Mouse (Mus musculus): ENCODE results near the gene Reep6. TPM values are rescaled to one million over a fixed set of nuclear protein-coding genes. Genes with fewer than 3 reads are reported as not detected.
"Not testable (repeated sequence)": the region's sequence is repeated elsewhere in the genome, so short reads cannot be mapped to it uniquely, and the experiment has no call there.

Gene Reep6
- polyA plus RNA-seq, 1 experiment from 2014 or later: 255 TPM

DNA sequence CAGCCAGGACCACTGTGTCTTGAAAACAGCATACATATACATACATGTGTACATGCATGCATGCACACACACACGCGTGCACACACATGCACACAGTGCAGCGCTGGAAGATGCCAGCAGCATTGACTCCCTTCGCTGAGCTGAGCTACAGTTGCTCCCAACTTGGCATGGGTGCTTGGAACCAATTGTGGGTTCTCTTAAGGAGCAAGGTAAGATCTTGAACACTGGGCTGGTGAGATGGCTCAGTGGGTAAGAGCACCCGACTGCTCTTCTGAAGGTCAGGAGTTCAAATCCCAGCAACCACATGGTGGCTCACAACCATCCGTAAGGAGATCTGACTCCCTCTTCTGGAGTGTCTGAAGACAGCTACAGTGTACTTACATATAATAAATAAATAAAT, 16.2 kb downstream of the Reep6 start:
- not testable (repeated sequence) for ATAC-seq; H3K4me3 ChIP-seq (ENCODE audit: low read length); H3K27ac ChIP-seq (ENCODE audit: low read length); H3K36me3 ChIP-seq (ENCODE audit: control insufficient read depth, insufficient read depth, low read length); H3K9ac ChIP-seq (ENCODE audit: low read depth, low read length); H3K4me2 ChIP-seq (ENCODE audit: low read depth, low read length); H3K9me3 ChIP-seq (ENCODE audit: control insufficient read depth, low read length)
- WGBS: 80% methylated on average over 5 of the region's 6 CpGs
- Histone ChIP-seq H3K4me1 (ENCODE audit: control insufficient read depth, insufficient read depth, low read length) (peaks cover 64% of the 10 kb centered on the region), H3K27me3 (replicated peaks; ENCODE audit: control insufficient read depth, insufficient read depth, low read length) (peaks cover 34% of the 10 kb centered on the region)

DNA sequence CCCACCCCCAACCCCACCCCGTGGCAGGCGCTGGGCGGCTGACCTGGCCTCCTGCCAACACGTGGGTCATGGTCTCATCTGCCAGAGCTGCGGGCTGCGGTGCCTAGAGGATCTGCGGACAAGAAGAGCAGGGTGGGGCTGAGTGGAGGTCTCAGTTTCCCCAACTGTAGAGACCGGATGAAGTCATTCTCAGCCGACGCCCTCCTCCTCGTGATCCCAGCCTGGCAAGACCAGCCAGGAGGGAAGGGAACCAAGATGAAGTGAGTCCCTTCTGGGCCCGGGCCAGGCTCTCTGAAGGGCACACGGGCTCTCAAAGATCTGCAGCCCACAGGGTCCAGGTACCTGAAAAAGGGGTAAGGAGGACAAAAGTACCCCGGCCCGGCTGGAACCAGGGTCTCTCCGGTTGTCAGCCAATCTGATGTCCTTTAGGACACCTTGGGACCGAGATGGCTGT, 17.8 kb downstream of the Reep6 start:
- no peak for ATAC-seq
- peak overlapping the region; percentile 68 for H3K4me2 ChIP-seq (ENCODE audit: low read depth, low read length)
- H3K27ac ChIP-seq (ENCODE audit: low read length): no peak overlapping the region; the same call in 1 of the 2 replicates
- peak overlapping the region; percentile 73 for H3K9ac ChIP-seq (ENCODE audit: low read depth, low read length)
- peaks cover 49% of the 10 kb centered on the region for H3K4me1 ChIP-seq (ENCODE audit: control insufficient read depth, insufficient read depth, low read length)
- H3K9me3 ChIP-seq (ENCODE audit: control insufficient read depth, low read length): no peaks in the 10 kb centered on the region
- H3K27me3 ChIP-seq (replicated peaks; ENCODE audit: control insufficient read depth, insufficient read depth, low read length): peaks cover 18% of the 10 kb centered on the region
- 14% methylated on average over 17 of the region's 17 CpGs for WGBS
- peak overlapping the region; percentile 57 for H3K4me3 ChIP-seq (ENCODE audit: low read length)
- no peaks in the 10 kb centered on the region for H3K36me3 ChIP-seq (ENCODE audit: control insufficient read depth, insufficient read depth, low read length)

DNA sequence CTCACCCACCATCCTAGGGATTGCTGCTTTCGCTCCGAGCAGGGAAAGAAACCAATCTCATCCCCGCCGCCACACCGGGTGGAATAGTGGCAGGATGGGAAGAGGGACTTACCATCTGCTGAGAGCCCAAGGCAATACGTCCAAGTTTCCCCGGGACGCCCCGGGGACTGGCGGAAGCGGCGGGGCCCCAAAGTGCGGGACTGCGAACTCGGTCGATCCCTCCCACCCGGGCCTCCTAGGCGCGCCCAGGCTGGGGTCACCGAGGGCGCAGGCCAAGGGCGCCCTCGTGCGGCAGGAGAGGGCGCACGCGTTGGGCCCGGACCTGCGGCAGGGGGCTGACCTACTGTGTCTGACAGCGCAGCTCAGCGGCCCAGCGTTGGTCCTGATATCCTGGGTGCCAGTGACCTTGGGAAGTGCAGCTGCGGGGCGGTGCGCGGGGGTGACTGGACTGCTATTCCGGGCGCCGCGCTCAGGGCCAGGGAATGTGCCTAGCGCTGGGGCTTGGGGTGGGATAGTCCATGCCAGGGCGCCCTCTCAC, 18.6 kb downstream of the Reep6 start, which contains the start of gene Adamtsl5:
Gene Adamtsl5, minus strand, starts transcription at position 169 of the 538 bp plus-strand sequence.
- H3K9ac ChIP-seq (ENCODE audit: low read depth, low read length): peak within 1 kb of the TSS; percentile 73
- H3K4me3 ChIP-seq (ENCODE audit: low read length): peak within 1 kb of the TSS; percentile 57
- H3K4me2 ChIP-seq (ENCODE audit: low read depth, low read length): peak within 1 kb of the TSS; percentile 68
- 1% methylated on average over 42 of the region's 42 CpGs for WGBS
- H3K4me1 ChIP-seq (ENCODE audit: control insufficient read depth, insufficient read depth, low read length): peaks cover 41% of the 10 kb centered on the region
- H3K36me3 ChIP-seq (ENCODE audit: control insufficient read depth, insufficient read depth, low read length): no peaks in the 10 kb centered on the region
- no peaks in the 10 kb centered on the region for H3K9me3 ChIP-seq (ENCODE audit: control insufficient read depth, low read length)
- H3K27ac ChIP-seq (ENCODE audit: low read length): peak within 1 kb of the TSS; percentile 33; the same call in 1 of the 2 replicates
- peaks cover 15% of the 10 kb centered on the region for H3K27me3 ChIP-seq (replicated peaks; ENCODE audit: control insufficient read depth, insufficient read depth, low read length)
- ATAC-seq: peak; percentile 48

DNA sequence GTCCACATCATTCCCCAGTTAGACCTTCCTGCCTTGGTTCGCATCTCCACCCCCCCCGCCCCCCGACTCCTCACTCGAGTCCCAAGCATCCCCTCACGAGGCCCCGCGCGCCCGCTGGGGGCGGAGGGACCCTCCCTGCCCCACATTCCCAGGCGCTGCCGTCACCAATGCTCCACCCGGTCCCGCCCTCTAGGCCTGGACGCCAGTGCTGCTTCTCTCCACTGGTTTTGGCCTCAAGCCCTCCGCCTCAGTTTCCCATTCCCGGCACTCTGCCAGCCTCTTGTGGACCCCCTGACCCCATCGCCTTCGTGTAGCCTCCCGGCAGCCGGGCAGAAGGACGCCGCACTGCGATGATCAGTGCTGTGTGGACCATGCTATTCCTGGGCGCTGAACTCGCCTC, 19.2 kb downstream of the Reep6 start:
- no peak for ATAC-seq
- no peaks in the 10 kb centered on the region for H3K9me3 ChIP-seq (ENCODE audit: control insufficient read depth, low read length)
- H3K4me2 ChIP-seq (ENCODE audit: low read depth, low read length): peak overlapping the region; percentile 68
- WGBS: 19% methylated on average over 26 of the region's 26 CpGs
- peak overlapping the region; percentile 57 for H3K4me3 ChIP-seq (ENCODE audit: low read length)
- H3K27me3 ChIP-seq (replicated peaks; ENCODE audit: control insufficient read depth, insufficient read depth, low read length): peaks cover 15% of the 10 kb centered on the region
- peak overlapping the region; percentile 73 for H3K9ac ChIP-seq (ENCODE audit: low read depth, low read length)
- no peak overlapping the region for H3K27ac ChIP-seq (ENCODE audit: low read length)
- no peaks in the 10 kb centered on the region for H3K36me3 ChIP-seq (ENCODE audit: control insufficient read depth, insufficient read depth, low read length)
- H3K4me1 ChIP-seq (ENCODE audit: control insufficient read depth, insufficient read depth, low read length): peaks cover 35% of the 10 kb centered on the region

DNA sequence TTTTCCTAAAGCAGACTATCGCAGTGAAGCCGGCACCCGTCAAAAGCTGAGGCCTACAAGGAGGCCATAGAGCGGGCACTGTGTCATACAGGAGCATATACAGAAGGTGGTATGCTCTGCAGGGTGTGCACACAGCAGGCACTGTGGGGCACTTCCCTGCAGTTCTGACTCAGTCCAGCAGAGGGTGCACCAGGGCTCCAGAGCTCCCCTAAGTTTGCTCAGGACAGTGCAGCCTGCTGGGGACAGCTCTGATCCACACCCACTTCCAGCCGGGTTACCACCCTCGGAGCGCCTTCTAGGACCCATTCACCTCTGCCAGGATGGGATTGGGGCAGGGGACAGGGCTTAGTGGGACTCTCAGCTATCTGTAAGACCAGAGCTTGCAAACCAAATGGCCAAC, 20.5 kb downstream of the Reep6 start:
- Histone ChIP-seq H3K9ac (ENCODE audit: low read depth, low read length) (no peak overlapping the region), H3K27me3 (replicated peaks; ENCODE audit: control insufficient read depth, insufficient read depth, low read length) (peaks cover 13% of the 10 kb centered on the region), H3K4me3 (ENCODE audit: low read length) (no peak overlapping the region), H3K36me3 (ENCODE audit: control insufficient read depth, insufficient read depth, low read length) (no peaks in the 10 kb centered on the region), H3K4me2 (ENCODE audit: low read depth, low read length) (no peak overlapping the region), H3K4me1 (ENCODE audit: control insufficient read depth, insufficient read depth, low read length) (peaks cover 24% of the 10 kb centered on the region), H3K9me3 (ENCODE audit: control insufficient read depth, low read length) (no peaks in the 10 kb centered on the region), H3K27ac (ENCODE audit: low read length) (no peak overlapping the region)
- 9% methylated on average over 7 of the region's 7 CpGs for WGBS
- ATAC-seq: peak; percentile 77

DNA sequence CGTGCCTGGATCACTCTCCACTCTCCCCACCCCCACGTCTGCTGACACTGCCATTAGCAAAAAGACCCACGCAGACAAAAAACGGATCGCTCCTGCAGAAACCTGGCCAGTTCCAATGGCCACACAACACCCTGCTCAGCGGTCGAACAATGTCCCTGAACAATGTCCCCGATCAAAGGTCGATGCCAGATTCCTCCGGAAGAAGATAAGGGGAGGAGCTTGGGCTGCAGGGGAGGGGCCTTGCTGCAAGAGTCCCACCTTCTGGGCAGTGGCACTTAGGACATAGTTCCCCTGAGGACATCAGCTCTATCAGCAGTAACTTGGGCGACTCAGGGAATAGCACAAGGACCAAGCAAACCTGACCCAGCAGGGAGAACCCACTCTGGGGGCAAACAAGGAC, 22.1 kb downstream of the Reep6 start:
- WGBS: 22% methylated on average over 11 of the region's 11 CpGs
- Histone ChIP-seq H3K4me2 (ENCODE audit: low read depth, low read length) (no peak overlapping the region), H3K36me3 (ENCODE audit: control insufficient read depth, insufficient read depth, low read length) (no peaks in the 10 kb centered on the region), H3K9me3 (ENCODE audit: control insufficient read depth, low read length) (no peaks in the 10 kb centered on the region), H3K4me3 (ENCODE audit: low read length) (no peak overlapping the region), H3K27me3 (replicated peaks; ENCODE audit: control insufficient read depth, insufficient read depth, low read length) (peaks cover 24% of the 10 kb centered on the region), H3K27ac (ENCODE audit: low read length) (no peak overlapping the region), H3K9ac (ENCODE audit: low read depth, low read length) (no peak overlapping the region), H3K4me1 (ENCODE audit: control insufficient read depth, insufficient read depth, low read length) (peaks cover 26% of the 10 kb centered on the region)
- ATAC-seq: 0 out of 2 replicates have a peak, but pooled peaks have one; percentile 12

DNA sequence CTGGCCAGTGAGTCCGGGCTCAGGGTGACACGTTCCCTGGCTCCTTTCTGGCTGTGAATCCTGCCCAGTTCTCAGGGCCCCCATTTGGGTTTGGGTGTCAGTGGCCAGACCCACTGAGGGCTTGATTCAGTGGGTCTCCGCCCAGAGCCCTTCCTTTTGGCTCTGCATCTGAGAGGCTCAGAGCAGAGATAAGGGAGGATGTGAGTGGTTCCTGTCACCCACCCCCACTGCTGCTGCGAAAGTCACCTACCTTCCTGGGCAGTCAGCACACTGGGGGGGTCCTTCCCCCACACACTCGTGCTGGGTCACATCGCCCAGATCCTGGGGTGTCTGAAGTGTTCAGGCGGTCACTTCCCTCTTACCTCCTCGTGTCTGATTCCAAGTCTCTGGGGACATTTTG, 23.0 kb downstream of the Reep6 start:
- Histone ChIP-seq H3K4me3 (ENCODE audit: low read length) (no peak overlapping the region), H3K4me2 (ENCODE audit: low read depth, low read length) (no peak overlapping the region), H3K9ac (ENCODE audit: low read depth, low read length) (no peak overlapping the region), H3K4me1 (ENCODE audit: control insufficient read depth, insufficient read depth, low read length) (peaks cover 24% of the 10 kb centered on the region), H3K27me3 (replicated peaks; ENCODE audit: control insufficient read depth, insufficient read depth, low read length) (peaks cover 32% of the 10 kb centered on the region), H3K36me3 (ENCODE audit: control insufficient read depth, insufficient read depth, low read length) (no peaks in the 10 kb centered on the region), H3K27ac (ENCODE audit: low read length) (no peak overlapping the region), H3K9me3 (ENCODE audit: control insufficient read depth, low read length) (no peaks in the 10 kb centered on the region)
- no peak for ATAC-seq
- WGBS: 69% methylated on average over 8 of the region's 8 CpGs

DNA sequence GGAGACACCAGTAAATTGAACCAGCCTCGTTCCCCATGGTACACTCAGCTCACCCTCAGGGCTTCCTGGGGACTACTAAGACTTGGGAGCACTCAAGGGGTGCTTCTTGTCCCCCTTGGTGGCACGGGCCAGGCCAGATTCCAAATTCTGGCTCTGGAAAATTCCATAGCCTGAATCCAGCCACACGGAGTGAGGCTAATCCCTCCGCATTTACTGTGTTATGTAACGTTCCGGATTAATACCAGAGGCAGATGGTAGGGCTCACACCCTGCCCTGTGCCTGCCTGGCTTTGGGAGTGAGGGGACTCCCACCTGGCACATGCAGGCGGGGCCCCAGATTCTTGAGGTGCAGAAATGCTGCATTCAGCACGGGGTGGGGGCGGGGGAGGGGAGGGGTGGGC, 25.7 kb downstream of the Reep6 start:
- H3K27me3 ChIP-seq (replicated peaks; ENCODE audit: control insufficient read depth, insufficient read depth, low read length): peaks cover 41% of the 10 kb centered on the region
- no peak overlapping the region for H3K27ac ChIP-seq (ENCODE audit: low read length)
- H3K4me3 ChIP-seq (ENCODE audit: low read length): no peak overlapping the region
- H3K9me3 ChIP-seq (ENCODE audit: control insufficient read depth, low read length): no peaks in the 10 kb centered on the region
- no peaks in the 10 kb centered on the region for H3K36me3 ChIP-seq (ENCODE audit: control insufficient read depth, insufficient read depth, low read length)
- 13% methylated on average over 9 of the region's 9 CpGs for WGBS
- H3K4me2 ChIP-seq (ENCODE audit: low read depth, low read length): no peak overlapping the region
- H3K4me1 ChIP-seq (ENCODE audit: control insufficient read depth, insufficient read depth, low read length): peaks cover 14% of the 10 kb centered on the region
- no peak overlapping the region for H3K9ac ChIP-seq (ENCODE audit: low read depth, low read length)
- no peak for ATAC-seq

DNA sequence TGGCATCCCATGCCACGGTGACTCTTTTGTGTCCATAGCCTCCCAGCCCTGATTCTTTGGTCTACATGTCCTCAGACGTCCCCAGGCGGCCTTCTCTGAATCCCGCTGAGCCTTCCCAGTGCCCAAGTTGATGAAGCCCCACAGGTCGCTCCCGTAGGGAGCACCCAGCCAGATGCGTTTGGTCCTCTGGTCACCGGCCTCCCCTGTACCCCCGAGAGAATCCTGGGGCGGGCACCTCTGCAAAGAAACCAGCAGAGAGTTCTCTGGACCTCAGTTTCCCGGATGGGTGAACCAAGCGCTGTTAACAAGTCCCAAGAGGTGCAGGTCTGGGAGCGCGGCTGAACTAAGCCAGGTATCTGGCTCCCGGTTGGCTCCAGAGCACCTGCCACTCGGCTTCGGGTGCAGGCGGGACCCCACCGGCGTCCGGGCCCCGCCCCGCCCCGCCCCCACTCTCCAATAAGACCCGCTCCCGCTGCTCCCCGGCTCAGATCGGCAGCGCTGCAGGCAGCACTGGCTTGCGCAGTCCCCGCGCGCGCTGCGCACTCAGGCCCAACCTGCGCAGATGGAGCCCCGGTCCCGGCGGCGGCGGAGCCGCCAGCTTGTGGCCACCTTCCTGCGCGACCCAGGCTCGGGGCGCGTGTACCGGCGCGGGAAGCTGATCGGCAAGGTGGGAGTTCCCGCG, 26.4 kb downstream of the Reep6 start, which contains the start of gene Plk5:
Gene Plk5, plus strand, starts transcription at position 459 of the 682 bp plus-strand sequence.
- no peak for ATAC-seq

More for the DNA sequence above, 26.4 kb downstream of the Reep6 start, which contains the start of gene Plk5:
- Histone ChIP-seq H3K27me3 (replicated peaks; ENCODE audit: control insufficient read depth, insufficient read depth, low read length) (peaks cover 41% of the 10 kb centered on the region), H3K9ac (ENCODE audit: low read depth, low read length) (peak within 1 kb of the TSS; percentile 24; the same call in 1 of the 2 replicates), H3K4me2 (ENCODE audit: low read depth, low read length) (peak within 1 kb of the TSS; percentile 48), H3K4me3 (ENCODE audit: low read length) (peak within 1 kb of the TSS; percentile 38), H3K27ac (ENCODE audit: low read length) (no peak within 1 kb of the TSS), H3K9me3 (ENCODE audit: control insufficient read depth, low read length) (no peaks in the 10 kb centered on the region), H3K36me3 (ENCODE audit: control insufficient read depth, insufficient read depth, low read length) (no peaks in the 10 kb centered on the region), H3K4me1 (ENCODE audit: control insufficient read depth, insufficient read depth, low read length) (peaks cover 14% of the 10 kb centered on the region)
- 2% methylated on average over 53 of the region's 53 CpGs for WGBS
